ENCODE assay signal across 11 mouse cellular contexts in genomic region chr5:30825166-30825565, GRCm38 (mm10). TPM values are rescaled to one million over a fixed set of nuclear protein-coding genes. Genes with fewer than 3 reads are reported as not detected.
A peak's percentile ranks its signal among the peaks of the same experiment; 100 is the strongest.
DNase-seq lines count a peak whose midpoint lies in the region; ATAC-seq and TF ChIP-seq lines count a peak whose summit lies in the region.
"Had no signal": no experiment of that assay in that cellular context is flagged by ENCODE, and none has a peak within 500 bp of the region (broad histone marks: within the 10 kb centered on the region; RNA-seq: fewer than 3 reads in every experiment).

No protein-coding gene starts in this region.

- no peak for ATAC-seq in forebrain, embryonic 14.5 days
- ATAC-seq in forebrain, embryonic 15.5 days (replicated peaks): no peak
- ATAC-seq in midbrain, embryonic 11.5 days (ENCODE audit: low FRiP score): 0 out of 2 replicates have a peak, but pooled peaks have one; percentile 41
- ATAC-seq in midbrain, embryonic 15.5 days (replicated peaks): no peak

- H3K4me2 ChIP-seq in forebrain, embryonic 14.5 days (ENCODE audit: low read length): no peak overlapping the region
- H3K4me2 ChIP-seq in forebrain, embryonic 15.5 days (replicated peaks): no peak overlapping the region
- no peak overlapping the region for H3K4me2 ChIP-seq in midbrain, embryonic 11.5 days
- no peak overlapping the region for H3K4me2 ChIP-seq in midbrain, embryonic 15.5 days
- H3K4me2 ChIP-seq: heart, embryonic 13.5 days; neural tube, embryonic 15.5 days had no signal

- no peak overlapping the region for H3K27ac ChIP-seq in forebrain, embryonic 14.5 days (ENCODE audit: low read depth, low read length)
- no peak overlapping the region for H3K27ac ChIP-seq in forebrain, embryonic 15.5 days (replicated peaks)
- H3K27ac ChIP-seq in midbrain, embryonic 11.5 days (ENCODE audit: low read depth, low read length): peak overlapping the region; percentile 52; the same call in 1 of the 2 replicates
- no peak overlapping the region for H3K27ac ChIP-seq in midbrain, embryonic 15.5 days
- peak overlapping the region; percentile 76 for H3K27ac ChIP-seq in gastrocnemius, adult 2 months
- H3K27ac ChIP-seq: heart, embryonic 13.5 days; neural tube, embryonic 15.5 days had no signal

- no peaks in the 10 kb centered on the region for H3K27me3 ChIP-seq in forebrain, embryonic 14.5 days (replicated peaks; ENCODE audit: control insufficient read depth, insufficient read depth, low read length)
- no peaks in the 10 kb centered on the region for H3K27me3 ChIP-seq in forebrain, embryonic 15.5 days
- H3K27me3 ChIP-seq in midbrain, embryonic 11.5 days (ENCODE audit: control insufficient read depth, insufficient read depth, low read length): no peaks in the 10 kb centered on the region
- H3K27me3 ChIP-seq in midbrain, embryonic 15.5 days (replicated peaks): no peaks in the 10 kb centered on the region
- H3K27me3 ChIP-seq: heart, embryonic 13.5 days; neural tube, embryonic 15.5 days had no signal

- WGBS in forebrain, embryonic 14.5 days: 65% methylated on average over 10 of the region's 10 CpGs
- WGBS in forebrain, embryonic 15.5 days: 62% methylated on average over 10 of the region's 10 CpGs
- 49% methylated on average over 10 of the region's 10 CpGs for WGBS in midbrain, embryonic 11.5 days
- 40% methylated on average over 10 of the region's 10 CpGs for WGBS in midbrain, embryonic 15.5 days

- DNase-seq in forebrain, embryonic 14.5 days (ENCODE audit: low spot score): no peak
- DNase-seq in midbrain, embryonic 11.5 days (ENCODE audit: low spot score, missing footprints): peak; percentile 87
- DNase-seq in gastrocnemius, adult 2 months: peak; percentile 75
- DNase-seq in lung, postnatal 4 days: no peak
- no peak for DNase-seq in neural tube, embryonic 10.5 days (ENCODE audit: extremely low spot score, low spot score)
- DNase-seq: embryo, embryonic 11 days; kidney, adult 11 months had no signal

- no peak for TF ChIP-seq CTCF in gastrocnemius, adult 2 months (IDR thresholded peaks at IDR 0.05)

- H3K4me1 ChIP-seq in forebrain, embryonic 14.5 days (ENCODE audit: control insufficient read depth, insufficient read depth, low read length): 0 out of 2 replicates have a peak, but pooled peaks cover 3% of the 10 kb centered on the region
- peaks cover 28% of the 10 kb centered on the region for H3K4me1 ChIP-seq in forebrain, embryonic 15.5 days
- H3K4me1 ChIP-seq in midbrain, embryonic 11.5 days (ENCODE audit: control insufficient read depth, insufficient read depth, low read length): peaks cover 18% of the 10 kb centered on the region
- H3K4me1 ChIP-seq in midbrain, embryonic 15.5 days: peaks cover 9% of the 10 kb centered on the region

- 0 out of 2 replicates have a peak overlapping the region, but pooled peaks have one; percentile 13 for H3K9ac ChIP-seq in forebrain, embryonic 14.5 days (ENCODE audit: low read length)
- H3K9ac ChIP-seq in forebrain, embryonic 15.5 days (replicated peaks): no peak overlapping the region
- H3K9ac ChIP-seq in midbrain, embryonic 11.5 days (ENCODE audit: low read length): 0 out of 2 replicates have a peak overlapping the region, but pooled peaks have one; percentile 3
- no peak overlapping the region for H3K9ac ChIP-seq in midbrain, embryonic 15.5 days
- H3K9ac ChIP-seq: heart, embryonic 13.5 days; neural tube, embryonic 15.5 days had no signal

- H3K36me3 ChIP-seq in forebrain, embryonic 14.5 days (ENCODE audit: control insufficient read depth, insufficient read depth, low read length): no peaks in the 10 kb centered on the region
- no peaks in the 10 kb centered on the region for H3K36me3 ChIP-seq in forebrain, embryonic 15.5 days
- no peaks in the 10 kb centered on the region for H3K36me3 ChIP-seq in midbrain, embryonic 11.5 days (ENCODE audit: control insufficient read depth, insufficient read depth, low read length)
- no peaks in the 10 kb centered on the region for H3K36me3 ChIP-seq in midbrain, embryonic 15.5 days (replicated peaks)
- H3K36me3 ChIP-seq: heart, embryonic 13.5 days; neural tube, embryonic 15.5 days had no signal

- no peak overlapping the region for H3K4me3 ChIP-seq in forebrain, embryonic 14.5 days (ENCODE audit: low read depth, low read length)
- H3K4me3 ChIP-seq in forebrain, embryonic 15.5 days: no peak overlapping the region
- H3K4me3 ChIP-seq in midbrain, embryonic 11.5 days (ENCODE audit: low read depth, low read length): no peak overlapping the region
- H3K4me3 ChIP-seq in midbrain, embryonic 15.5 days: no peak overlapping the region
- no peak overlapping the region for H3K4me3 ChIP-seq in gastrocnemius, adult 2 months
- H3K4me3 ChIP-seq: heart, embryonic 13.5 days; neural tube, embryonic 15.5 days had no signal

- no peaks in the 10 kb centered on the region for H3K9me3 ChIP-seq in forebrain, embryonic 14.5 days (replicated peaks; ENCODE audit: control insufficient read depth, low read length)
- H3K9me3 ChIP-seq in forebrain, embryonic 15.5 days: no peaks in the 10 kb centered on the region
- H3K9me3 ChIP-seq in midbrain, embryonic 11.5 days (ENCODE audit: control insufficient read depth, low read length): no peaks in the 10 kb centered on the region; the same call in 1 of the 2 replicates
- no peaks in the 10 kb centered on the region for H3K9me3 ChIP-seq in midbrain, embryonic 15.5 days
- H3K9me3 ChIP-seq: heart, embryonic 13.5 days; neural tube, embryonic 15.5 days had no signal

- intact Hi-C loops in gastrocnemius, adult 2 months (cut with DNase I): no loop called here

RNA-seq across cellular contexts. Expression of gene Mapre3, which starts 10.7 kb away (rescaled TPM):
- polyA plus RNA-seq in forebrain, embryonic 14.5 days (2014; fragmentation: Nextera tagmentation; extraction: Ambion mirVana): 66.1 and 93.3 TPM in 2 replicates
- 101 and 110 TPM in 2 replicates for polyA plus RNA-seq in forebrain, embryonic 15.5 days (2015; fragmentation: Nextera tagmentation; extraction: Ambion mirVana)
- polyA plus RNA-seq in midbrain, embryonic 11.5 days (2014; fragmentation: Nextera tagmentation; extraction: Ambion mirVana): 35.0 and 40.5 TPM in 2 replicates
- polyA plus RNA-seq in midbrain, embryonic 15.5 days (2015; fragmentation: Nextera tagmentation; extraction: Ambion mirVana): 164 and 166 TPM in 2 replicates
- total RNA-seq in gastrocnemius, adult 2 months (2021): 10 to 100 TPM; 72.0 to 90.4 TPM

RNA-seq across cellular contexts. Expression of gene Tmem214, which starts 42.6 kb away (rescaled TPM):
- polyA plus RNA-seq in forebrain, embryonic 14.5 days (2014; fragmentation: Nextera tagmentation; extraction: Ambion mirVana): 30.6 and 37.5 TPM in 2 replicates
- polyA plus RNA-seq in forebrain, embryonic 15.5 days (2015; fragmentation: Nextera tagmentation; extraction: Ambion mirVana): 48.1 and 50.9 TPM in 2 replicates
- polyA plus RNA-seq in midbrain, embryonic 11.5 days (2014; fragmentation: Nextera tagmentation; extraction: Ambion mirVana): 32.5 and 35.4 TPM in 2 replicates
- polyA plus RNA-seq in midbrain, embryonic 15.5 days (2015; fragmentation: Nextera tagmentation; extraction: Ambion mirVana): 68.8 and 72.7 TPM in 2 replicates
- 10 to 100 TPM; 28.8 to 31.2 TPM for total RNA-seq in gastrocnemius, adult 2 months (2021)

Comparison
In these comparisons a context has a peak if more than half of its experiments do, and no peak if none do; other contexts are left out.
1. H3K27ac ChIP-seq: peak in midbrain, embryonic 11.5 days (single experiment) and gastrocnemius, adult 2 months (single experiment); none in forebrain, embryonic 14.5 days (single experiment), forebrain, embryonic 15.5 days (single experiment) and midbrain, embryonic 15.5 days (single experiment).
2. H3K9ac ChIP-seq: peak in forebrain, embryonic 14.5 days (single experiment) and midbrain, embryonic 11.5 days (single experiment); none in forebrain, embryonic 15.5 days (single experiment) and midbrain, embryonic 15.5 days (single experiment).
3. DNase-seq: peak in midbrain, embryonic 11.5 days (single experiment) and gastrocnemius, adult 2 months (single experiment); none in forebrain, embryonic 14.5 days (single experiment), lung, postnatal 4 days (0 of 2) and neural tube, embryonic 10.5 days (single experiment).